Mouse (Mus musculus): ENCODE results near the gene Pnlip.

GRCm38 (mm10) chr19:58616606-58617005 lies 35.7 kb upstream of the Pnlip start:
- no peak for TF ChIP-seq CTCF (IDR thresholded peaks at IDR 0.05; ENCODE audit: low read depth)
- TF ChIP-seq EP300 (optimal IDR thresholded peaks at IDR 0.05) = no peak

Data from stomach, postnatal 0 days (tissue).